In genomic region chr10:76447406-76448229, GRCm38 (mm10) we compare ENCODE assay signal across 15 mouse cellular contexts. TPM values are rescaled to one million over a fixed set of nuclear protein-coding genes. Genes with fewer than 3 reads are reported as not detected.
DNase-seq lines count a peak whose midpoint lies in the region; ATAC-seq lines count a peak whose summit lies in the region.
"Had no signal": no experiment of that assay in that cellular context is flagged by ENCODE, and none has a peak within 500 bp of the region (broad histone marks: within the 10 kb centered on the region; RNA-seq: fewer than 3 reads in every experiment).

No protein-coding gene starts in this region.

- 0 out of 2 replicates have a peak, but pooled peaks cover 3% of the 10 kb centered on the region for H3K27me3 ChIP-seq in heart, embryonic 13.5 days (replicated peaks)
- no peaks in the 10 kb centered on the region for H3K27me3 ChIP-seq in lung, embryonic 16.5 days (ENCODE audit: control insufficient read depth, insufficient read depth, low read depth, low read length)
- no peaks in the 10 kb centered on the region for H3K27me3 ChIP-seq in hindbrain, embryonic 14.5 days (ENCODE audit: control insufficient read depth, insufficient read depth, low read length)
- H3K27me3 ChIP-seq: hindbrain, embryonic 13.5 days had no signal

- no peak overlapping the region for H3K9ac ChIP-seq in heart, embryonic 13.5 days
- no peak overlapping the region for H3K9ac ChIP-seq in lung, embryonic 16.5 days (ENCODE audit: low read length)
- no peak overlapping the region for H3K9ac ChIP-seq in hindbrain, embryonic 14.5 days
- H3K9ac ChIP-seq: hindbrain, embryonic 13.5 days had no signal

- no peak overlapping the region for H3K4me2 ChIP-seq in heart, embryonic 13.5 days
- H3K4me2 ChIP-seq in lung, embryonic 16.5 days (ENCODE audit: low read depth, low read length), result no peak overlapping the region
- H3K4me2 ChIP-seq in hindbrain, embryonic 14.5 days (replicated peaks), result no peak overlapping the region
- H3K4me2 ChIP-seq: hindbrain, embryonic 13.5 days had no signal

- peak; percentile 77 for DNase-seq in gastrocnemius, adult 18-20 months (ENCODE audit: low spot score)
- no peak for DNase-seq in gastrocnemius, postnatal 4 days (ENCODE audit: low spot score in 2 of 2)
- DNase-seq in NIH3T3 (ENCODE audit: low read depth), result peak; percentile 46
- no peak for DNase-seq in hindbrain, embryonic 14.5 days (ENCODE audit: low spot score)
- DNase-seq in kidney, postnatal 36 days, result no peak
- DNase-seq: adrenal gland, postnatal 36 days; cerebellum, adult 9-11 months; left cerebral cortex, postnatal 4 days; midbrain, embryonic 14.5 days had no signal

- H3K4me3 ChIP-seq in heart, embryonic 13.5 days, result no peak overlapping the region
- H3K4me3 ChIP-seq in lung, embryonic 16.5 days (ENCODE audit: low read length), result no peak overlapping the region
- no peak overlapping the region for H3K4me3 ChIP-seq in hindbrain, embryonic 14.5 days (replicated peaks; ENCODE audit: low read length)
- H3K4me3 ChIP-seq: erythroblast, embryonic 14.5 days; hindbrain, embryonic 13.5 days had no signal

- H3K9me3 ChIP-seq in heart, embryonic 13.5 days, result no peaks in the 10 kb centered on the region
- H3K9me3 ChIP-seq in lung, embryonic 16.5 days (ENCODE audit: control insufficient read depth, low read length), result no peaks in the 10 kb centered on the region
- H3K9me3 ChIP-seq in hindbrain, embryonic 14.5 days (ENCODE audit: control insufficient read depth, low read length), result no peaks in the 10 kb centered on the region
- H3K9me3 ChIP-seq: hindbrain, embryonic 13.5 days had no signal

- WGBS in heart, embryonic 13.5 days, result 60% methylated on average over 15 of the region's 15 CpGs
- WGBS in lung, embryonic 16.5 days, result 54% methylated on average over 15 of the region's 15 CpGs
- 88% methylated on average over 15 of the region's 15 CpGs for WGBS in hindbrain, embryonic 14.5 days

- peak overlapping the region; percentile 20; the same call in 1 of the 2 replicates for H3K27ac ChIP-seq in heart, embryonic 13.5 days (replicated peaks)
- H3K27ac ChIP-seq in lung, embryonic 16.5 days (ENCODE audit: low read length), result peak overlapping the region; percentile 86
- no peak overlapping the region for H3K27ac ChIP-seq in hindbrain, embryonic 14.5 days
- H3K27ac ChIP-seq: hindbrain, embryonic 13.5 days had no signal

- H3K36me3 ChIP-seq in heart, embryonic 13.5 days, result no peaks in the 10 kb centered on the region
- no peaks in the 10 kb centered on the region for H3K36me3 ChIP-seq in lung, embryonic 16.5 days (ENCODE audit: control insufficient read depth, insufficient read depth, low read length)
- H3K36me3 ChIP-seq in hindbrain, embryonic 14.5 days (replicated peaks; ENCODE audit: control insufficient read depth, insufficient read depth), result no peaks in the 10 kb centered on the region
- H3K36me3 ChIP-seq: hindbrain, embryonic 13.5 days had no signal

- H3K4me1 ChIP-seq in heart, embryonic 13.5 days, result peaks cover 28% of the 10 kb centered on the region
- peaks cover 17% of the 10 kb centered on the region for H3K4me1 ChIP-seq in lung, embryonic 16.5 days (replicated peaks; ENCODE audit: control insufficient read depth, insufficient read depth, low read length)
- peaks cover 6% of the 10 kb centered on the region for H3K4me1 ChIP-seq in hindbrain, embryonic 14.5 days (replicated peaks; ENCODE audit: control insufficient read depth, insufficient read depth, low read length)

- ATAC-seq in heart, embryonic 13.5 days (ENCODE audit: extremely low read depth, insufficient number of reproducible peaks, low FRiP score, low TSS enrichment), result no peak
- peak; percentile 56; the same call in 1 of the 2 replicates for ATAC-seq in lung, embryonic 16.5 days (ENCODE audit: low read depth)
- ATAC-seq in hindbrain, embryonic 14.5 days (ENCODE audit: low FRiP score), result no peak
- no peak for ATAC-seq in cerebellum, adult (ENCODE audit: insufficient number of reproducible peaks, low FRiP score, low TSS enrichment)

RNA-seq across cellular contexts. Expression of gene 2610028H24Rik, which starts 1.3 kb away (rescaled TPM):
- total RNA-seq in gastrocnemius, adult 18-20 months (2021), result under 1 TPM in 1 of 2 experiments, not detected in 1; 0.23 TPM
- total RNA-seq in gastrocnemius, postnatal 4 days (2021), result 1 to 10 TPM in 1 of 2 experiments, under 1 TPM in 1; 0.86 to 1.2 TPM
- polyA plus RNA-seq in heart, embryonic 13.5 days (2015; fragmentation: Nextera tagmentation; extraction: Ambion mirVana), result not detected in 2 replicates
- 3.6 and 4.6 TPM in 2 replicates for polyA plus RNA-seq in lung, embryonic 16.5 days (2015; fragmentation: Nextera tagmentation; extraction: Ambion mirVana)
- not detected in 2 replicates for polyA plus RNA-seq in hindbrain, embryonic 14.5 days (2014; fragmentation: Nextera tagmentation; extraction: Ambion mirVana)
- total RNA-seq: adrenal gland, postnatal 36 days; left cerebral cortex, postnatal 4 days had no signal
- polyA plus RNA-seq: erythroblast, embryonic 14.5 days; hindbrain, embryonic 13.5 days; large intestine, adult 2 months; midbrain, embryonic 14.5 days had no signal

RNA-seq across cellular contexts. Expression of gene Pcnt, which starts 5.0 kb away (rescaled TPM):
- total RNA-seq in gastrocnemius, adult 18-20 months (2021), result 10 to 100 TPM; 59.1 to 63.4 TPM
- total RNA-seq in gastrocnemius, postnatal 4 days (2021), result 10 to 100 TPM; 57.6 to 59.3 TPM
- 9.6 and 9.7 TPM in 2 replicates for polyA plus RNA-seq in heart, embryonic 13.5 days (2015; fragmentation: Nextera tagmentation; extraction: Ambion mirVana)
- 18.3 and 21.1 TPM in 2 replicates for polyA plus RNA-seq in lung, embryonic 16.5 days (2015; fragmentation: Nextera tagmentation; extraction: Ambion mirVana)
- 5.4 and 7.8 TPM in 2 replicates for polyA plus RNA-seq in hindbrain, embryonic 14.5 days (2014; fragmentation: Nextera tagmentation; extraction: Ambion mirVana)

RNA-seq across cellular contexts. Expression of gene AC141477.1, which starts 7.4 kb away (rescaled TPM):
- total RNA-seq in gastrocnemius, adult 18-20 months (2021), result not detected
- total RNA-seq in gastrocnemius, postnatal 4 days (2021), result not detected
- polyA plus RNA-seq in heart, embryonic 13.5 days (2015; fragmentation: Nextera tagmentation; extraction: Ambion mirVana), result 1.8 TPM in 1 of 2 replicates, not detected in the other
- polyA plus RNA-seq in lung, embryonic 16.5 days (2015; fragmentation: Nextera tagmentation; extraction: Ambion mirVana), result not detected in 2 replicates
- not detected in 2 replicates for polyA plus RNA-seq in hindbrain, embryonic 14.5 days (2014; fragmentation: Nextera tagmentation; extraction: Ambion mirVana)
- total RNA-seq: adrenal gland, postnatal 36 days; left cerebral cortex, postnatal 4 days had no signal
- polyA plus RNA-seq: erythroblast, embryonic 14.5 days; hindbrain, embryonic 13.5 days; large intestine, adult 2 months; midbrain, embryonic 14.5 days had no signal

RNA-seq across cellular contexts. Expression of gene Mcm3ap, which starts 21.1 kb away (rescaled TPM):
- 10 to 100 TPM; 16.9 to 18.4 TPM for total RNA-seq in gastrocnemius, adult 18-20 months (2021)
- total RNA-seq in gastrocnemius, postnatal 4 days (2021), result 10 to 100 TPM; 38.0 to 42.9 TPM
- polyA plus RNA-seq in heart, embryonic 13.5 days (2015; fragmentation: Nextera tagmentation; extraction: Ambion mirVana), result 32.1 and 32.8 TPM in 2 replicates
- polyA plus RNA-seq in lung, embryonic 16.5 days (2015; fragmentation: Nextera tagmentation; extraction: Ambion mirVana), result 49.4 and 56.4 TPM in 2 replicates
- polyA plus RNA-seq in hindbrain, embryonic 14.5 days (2014; fragmentation: Nextera tagmentation; extraction: Ambion mirVana), result 66.8 and 67.4 TPM in 2 replicates

RNA-seq across cellular contexts. Expression of gene Ybey, which starts 21.3 kb away (rescaled TPM):
- 1 to 10 TPM; 3.8 to 3.9 TPM for total RNA-seq in gastrocnemius, adult 18-20 months (2021)
- 1 to 10 TPM; 4.2 to 5.0 TPM for total RNA-seq in gastrocnemius, postnatal 4 days (2021)
- polyA plus RNA-seq in heart, embryonic 13.5 days (2015; fragmentation: Nextera tagmentation; extraction: Ambion mirVana), result 4.8 and 5.2 TPM in 2 replicates
- polyA plus RNA-seq in lung, embryonic 16.5 days (2015; fragmentation: Nextera tagmentation; extraction: Ambion mirVana), result 6.4 and 7.2 TPM in 2 replicates
- polyA plus RNA-seq in hindbrain, embryonic 14.5 days (2014; fragmentation: Nextera tagmentation; extraction: Ambion mirVana), result 5.1 and 5.3 TPM in 2 replicates

Comparison
In these comparisons a context has a peak if more than half of its experiments do, and no peak if none do; other contexts are left out.
1. DNase-seq: peak in gastrocnemius, adult 18-20 months (single experiment) and NIH3T3 (single experiment); none in gastrocnemius, postnatal 4 days (0 of 2), hindbrain, embryonic 14.5 days (single experiment) and kidney, postnatal 36 days (0 of 2).